Mouse (Mus musculus) brain, embryonic 14.5 days (tissue): ENCODE data around the gene Sly. TPM values are rescaled to one million over a fixed set of nuclear protein-coding genes. Genes with fewer than 3 reads are reported as not detected.
"Not testable (repeated sequence)": the region's sequence is repeated elsewhere in the genome, so short reads cannot be mapped to it uniquely, and the experiment has no call there.

Source experiments
- DNase-seq: peaks from one replicate; pipeline ENCODE4 v3.0.0-alpha.2; 2011; ENCODE audit warnings: low read depth
- polyA plus RNA-seq: library from polyadenylated mRNA; depleted of rRNA; stranded (reverse); fragments of >200 nt; gene quantifications from 2 replicates; pipeline ENCODE4 v1.2.3, GENCODE M21; 2012; rRNA removed

The Sly gene
- polyA plus RNA-seq, result not detected in 2 replicates

GRCm38 (mm10) chrY:57186888-57187287, at the start of gene Sly:
Gene Sly (plus strand): TSS chrY:57187188.
- DNase-seq, result not testable (repeated sequence)
